Comparison of ENCODE assay signal across 8 mouse cellular contexts in genomic region chr7:102441657-102442391, GRCm38 (mm10). TPM values are rescaled to one million over a fixed set of nuclear protein-coding genes. Genes with fewer than 3 reads are reported as not detected.
DNase-seq lines count a peak whose midpoint lies in the region; ATAC-seq and TF ChIP-seq lines count a peak whose summit lies in the region.

Rrm1 (plus strand) TSS chr7:102441695.

- no peak for TF ChIP-seq CTCF in C2C12 (IDR thresholded peaks at IDR 0.05; ENCODE audit: control insufficient read depth, insufficient read depth, insufficient read length)
- no peak for TF ChIP-seq CTCF in brain, embryonic 14.5 days (IDR thresholded peaks at IDR 0.05; ENCODE audit: borderline replicate concordance, extremely low read depth, insufficient read depth, insufficient read length)
- no peak for TF ChIP-seq CTCF in liver, adult 2 months (IDR thresholded peaks at IDR 0.05; ENCODE audit: low read depth, low read length)

- TF ChIP-seq POLR2A in brain, embryonic 14.5 days (IDR thresholded peaks at IDR 0.05; ENCODE audit: borderline replicate concordance, extremely low read depth, insufficient read depth, insufficient read length, poor library complexity, severe bottlenecking): no peak; the same call in 1 of the 2 replicates
- no peak for TF ChIP-seq POLR2A in liver, adult 2 months (IDR thresholded peaks at IDR 0.05; ENCODE audit: extremely low read depth, insufficient read depth, low read length)
- TF ChIP-seq POLR2A in myocyte (IDR thresholded peaks at IDR 0.05; ENCODE audit: insufficient read length, low read depth): peak; percentile 73

- peak; percentile 94 for ATAC-seq in heart, embryonic 11.5 days (replicated peaks; ENCODE audit: insufficient number of reproducible peaks, low FRiP score, low TSS enrichment)
- peak; percentile 99 for ATAC-seq in kidney, embryonic 16.5 days (ENCODE audit: low FRiP score, low TSS enrichment)

- peak within 1 kb of the TSS; percentile 77 for H3K4me3 ChIP-seq in C2C12 (ENCODE audit: insufficient read depth, poor library complexity, severe bottlenecking)
- peak within 1 kb of the TSS; percentile 98 for H3K4me3 ChIP-seq in erythroblast, embryonic 14.5 days (replicated peaks)
- peak within 1 kb of the TSS; percentile 82 for H3K4me3 ChIP-seq in heart, embryonic 11.5 days (ENCODE audit: low read depth, low read length)
- H3K4me3 ChIP-seq in kidney, embryonic 16.5 days (ENCODE audit: low read length): peak within 1 kb of the TSS; percentile 91
- H3K4me3 ChIP-seq in liver, adult 2 months (ENCODE audit: insufficient read depth, low read depth, low read length): peak within 1 kb of the TSS; percentile 83
- peak within 1 kb of the TSS; percentile 93 for H3K4me3 ChIP-seq in myocyte

- H3ac ChIP-seq in C2C12 (ENCODE audit: control insufficient read depth, insufficient read length, low read depth) (peak within 1 kb of the TSS; percentile 97), myocyte (ENCODE audit: control insufficient read depth, insufficient read length) (peak within 1 kb of the TSS; percentile 22)

- peaks cover 51% of the 10 kb centered on the region for H3K79me2 ChIP-seq in C2C12 (ENCODE audit: control insufficient read depth, insufficient read depth)
- no peaks in the 10 kb centered on the region for H3K79me2 ChIP-seq in liver, adult 2 months (ENCODE audit: control insufficient read depth, insufficient read depth, low read length)
- peaks cover 30% of the 10 kb centered on the region for H3K79me2 ChIP-seq in myocyte (ENCODE audit: control insufficient read depth, insufficient read depth)

- peak; percentile 99 for DNase-seq in brain, embryonic 14.5 days (ENCODE audit: low read depth)
- peak; percentile 94 for DNase-seq in liver, adult 2 months (ENCODE audit: extremely low read depth, low read depth, low spot score)
- DNase-seq in splenic B cell, adult 2 months (ENCODE audit: low read depth, low spot score): peak; percentile 96

- H3K4me1 ChIP-seq in erythroblast, embryonic 14.5 days (ENCODE audit: control insufficient read depth): peaks cover 27% of the 10 kb centered on the region
- peaks cover 7% of the 10 kb centered on the region; the same call in 1 of the 2 replicates for H3K4me1 ChIP-seq in heart, embryonic 11.5 days (ENCODE audit: control insufficient read depth, insufficient read depth, low read length)
- peaks cover 15% of the 10 kb centered on the region for H3K4me1 ChIP-seq in kidney, embryonic 16.5 days (ENCODE audit: insufficient read depth, low read length)
- no peaks in the 10 kb centered on the region for H3K4me1 ChIP-seq in liver, adult 2 months (ENCODE audit: control insufficient read depth, insufficient read depth, low read length)

- peak within 1 kb of the TSS; percentile 95 for H3K9ac ChIP-seq in heart, embryonic 11.5 days (ENCODE audit: low read depth, low read length)
- peak within 1 kb of the TSS; percentile 93 for H3K9ac ChIP-seq in kidney, embryonic 16.5 days (replicated peaks; ENCODE audit: low read length)
- peak within 1 kb of the TSS; percentile 77 for H3K9ac ChIP-seq in liver, adult 2 months (ENCODE audit: low read depth, low read length)

- H3K36me3 ChIP-seq in C2C12 (ENCODE audit: control insufficient read depth, insufficient read depth): peaks cover 28% of the 10 kb centered on the region
- peaks cover 45% of the 10 kb centered on the region for H3K36me3 ChIP-seq in erythroblast, embryonic 14.5 days (ENCODE audit: control insufficient read depth)
- peaks cover 14% of the 10 kb centered on the region for H3K36me3 ChIP-seq in heart, embryonic 11.5 days (ENCODE audit: control insufficient read depth, insufficient read depth, low read length)
- peaks cover 21% of the 10 kb centered on the region; the same call in 1 of the 2 replicates for H3K36me3 ChIP-seq in kidney, embryonic 16.5 days (ENCODE audit: insufficient read depth, low read length)
- peaks cover 3% of the 10 kb centered on the region; the same call in 1 of the 2 replicates for H3K36me3 ChIP-seq in liver, adult 2 months (ENCODE audit: control insufficient read depth, insufficient read depth, low read length)
- no peaks in the 10 kb centered on the region for H3K36me3 ChIP-seq in myocyte (ENCODE audit: control insufficient read depth, insufficient read depth)
- H3K36me3 ChIP-seq in splenic B cell, adult 2 months (ENCODE audit: control insufficient read depth, insufficient read depth, low read length, poor library complexity, severe bottlenecking): peaks cover 4% of the 10 kb centered on the region; the same call in 1 of the 2 replicates

- H3K27ac ChIP-seq in heart, embryonic 11.5 days (ENCODE audit: low read depth, low read length): peak within 1 kb of the TSS; percentile 97
- peak within 1 kb of the TSS; percentile 92 for H3K27ac ChIP-seq in kidney, embryonic 16.5 days (ENCODE audit: low read length)
- H3K27ac ChIP-seq in liver, adult 2 months (replicated peaks; ENCODE audit: insufficient read depth, low read depth, low read length): no peak within 1 kb of the TSS

- H3K4me2 ChIP-seq in heart, embryonic 11.5 days: peak within 1 kb of the TSS; percentile 75
- H3K4me2 ChIP-seq in kidney, embryonic 16.5 days (replicated peaks; ENCODE audit: low read depth, low read length): peak within 1 kb of the TSS; percentile 73
- peak within 1 kb of the TSS; percentile 86 for H3K4me2 ChIP-seq in myocyte (ENCODE audit: low read depth)

- peaks cover 30% of the 10 kb centered on the region for H3K79me3 ChIP-seq in C2C12 (ENCODE audit: low read depth)

- WGBS in heart, embryonic 11.5 days (ENCODE audit: insufficient replicate concordance): under 1% methylated on average over 54 of the region's 56 CpGs
- under 1% methylated on average over 49 of the region's 56 CpGs for WGBS in kidney, embryonic 16.5 days
- WGBS in liver, adult 2 months: under 1% methylated on average over 56 of the region's 56 CpGs

- H3K9me3 ChIP-seq in erythroblast, embryonic 14.5 days (ENCODE audit: control insufficient read depth, low read length): no peaks in the 10 kb centered on the region
- H3K9me3 ChIP-seq in heart, embryonic 11.5 days (replicated peaks; ENCODE audit: control insufficient read depth, low read length): no peaks in the 10 kb centered on the region
- no peaks in the 10 kb centered on the region for H3K9me3 ChIP-seq in kidney, embryonic 16.5 days (ENCODE audit: low read length)

- H3K27me3 ChIP-seq in C2C12 (ENCODE audit: control insufficient read depth, insufficient read depth, insufficient read length): no peaks in the 10 kb centered on the region
- no peaks in the 10 kb centered on the region for H3K27me3 ChIP-seq in erythroblast, embryonic 14.5 days (ENCODE audit: control insufficient read depth)
- H3K27me3 ChIP-seq in heart, embryonic 11.5 days (ENCODE audit: control insufficient read depth, insufficient read depth, low read length): peaks cover 3% of the 10 kb centered on the region
- no peaks in the 10 kb centered on the region for H3K27me3 ChIP-seq in kidney, embryonic 16.5 days (ENCODE audit: insufficient read depth, low read length)
- no peaks in the 10 kb centered on the region for H3K27me3 ChIP-seq in liver, adult 2 months (ENCODE audit: control insufficient read depth, insufficient read depth, low read length)
- H3K27me3 ChIP-seq in myocyte (ENCODE audit: control insufficient read depth, insufficient read depth, insufficient read length): no peaks in the 10 kb centered on the region
- H3K27me3 ChIP-seq in splenic B cell, adult 2 months (ENCODE audit: control insufficient read depth, insufficient read depth, low read length, poor library complexity, severe bottlenecking): peaks cover 2% of the 10 kb centered on the region; the same call in 1 of the 2 replicates

TF ChIP-seq in C2C12, 6 proteins besides CTCF, POLR2A, EP300 and RAD21:
- TF ChIP-seq MYOG (IDR thresholded peaks at IDR 0.05; ENCODE audit: control insufficient read depth, extremely low read depth, insufficient read length) (no peak), CEBPB (IDR thresholded peaks at IDR 0.05; ENCODE audit: low read depth) (no peak), MYOD1 (IDR thresholded peaks at IDR 0.05; ENCODE audit: control insufficient read depth, insufficient read length, low read depth) (no peak), FOSL1 (IDR thresholded peaks at IDR 0.05; ENCODE audit: insufficient read depth, low read length, poor library complexity, severe bottlenecking) (no peak), MAX (IDR thresholded peaks at IDR 0.05) (peak; percentile 46)
TF ChIP-seq in C2C12: peak in this region for 1.

TF ChIP-seq in myocyte, 11 proteins besides CTCF, POLR2A, EP300 and RAD21:
- no peak for TF ChIP-seq TCF3 (IDR thresholded peaks at IDR 0.05; ENCODE audit: insufficient read length, low read depth)
- TF ChIP-seq TCF12 (IDR thresholded peaks at IDR 0.05; ENCODE audit: insufficient read depth, poor library complexity, severe bottlenecking): no peak
- TF ChIP-seq E2F4 (IDR thresholded peaks at IDR 0.05; ENCODE audit: insufficient read depth): peak; percentile 94
- TF ChIP-seq MAX (IDR thresholded peaks at IDR 0.05; ENCODE audit: low read depth): no peak
- TF ChIP-seq MYOG (IDR thresholded peaks at IDR 0.05; ENCODE audit: control insufficient read depth in 1 of 3, insufficient read depth in 1 of 3, insufficient read length in 2 of 3, low read depth in 2 of 3): no peak
- peak; percentile 67 for TF ChIP-seq POLR2AphosphoS2 (IDR thresholded peaks at IDR 0.05; ENCODE audit: insufficient read length, low read depth)
- no peak for TF ChIP-seq MYOD1 (IDR thresholded peaks at IDR 0.05; ENCODE audit: control insufficient read depth in 1 of 3, insufficient read length in 2 of 3, low read depth in 2 of 3)
- peak; percentile 80 for TF ChIP-seq SRF (IDR thresholded peaks at IDR 0.05; ENCODE audit: control insufficient read depth, insufficient read length, low read depth)
TF ChIP-seq in myocyte: peak in this region for 3.

RNA-seq across cellular contexts. Expression of gene Rrm1, which starts in this region (rescaled TPM):
- 123 TPM for polyA plus RNA-seq in C2C12 (2012; fragmentation: generic; extraction: Trizol)
- polyA plus RNA-seq in brain, embryonic 14.5 days (2012; rRNA removed): 46.1 and 54.4 TPM in 2 replicates
- polyA plus RNA-seq in erythroblast, embryonic 14.5 days (2012): 14.9 and 31.0 TPM in 2 replicates
- polyA plus RNA-seq in heart, embryonic 11.5 days (2014; fragmentation: Nextera tagmentation; extraction: Ambion mirVana): 160 and 162 TPM in 2 replicates
- polyA plus RNA-seq in kidney, embryonic 16.5 days (2015; fragmentation: Nextera tagmentation; extraction: Ambion mirVana): 169 and 181 TPM in 2 replicates
- 7.9 and 10.4 TPM in 2 replicates for total RNA-seq in liver, adult 2 months (2014; rRNA removed)
- polyA plus RNA-seq in liver, adult 2 months (2012; rRNA removed): 2.2 and 2.3 TPM in 2 replicates
- 32.2 TPM for polyA plus RNA-seq in myocyte (2012; fragmentation: generic; extraction: Trizol)
